Mouse (Mus musculus): ENCODE data around the gene Adra2a. TPM values are rescaled to one million over a fixed set of nuclear protein-coding genes. Genes with fewer than 3 reads are reported as not detected.

The Adra2a gene
- polyA plus RNA-seq (2017; shearing (Covaris generic)) = not detected

DNA sequence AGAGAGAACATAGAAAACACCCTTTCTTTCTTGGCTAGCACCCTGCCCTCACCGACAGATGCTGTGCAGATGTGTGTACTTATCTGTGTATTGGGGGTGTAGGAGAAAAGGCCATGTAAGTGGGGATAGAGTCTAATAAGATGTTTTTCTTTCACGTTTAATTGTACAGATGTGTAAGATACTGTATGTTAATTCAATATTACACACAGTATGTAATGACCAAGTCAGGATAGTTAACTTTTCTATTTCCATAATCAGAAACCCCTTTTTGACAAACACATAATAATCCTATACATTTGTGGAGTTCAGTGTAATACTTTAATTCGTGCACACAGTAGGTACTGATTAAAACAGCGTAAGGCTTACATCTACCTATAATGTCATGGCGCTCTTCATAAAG, at the start of gene Adra2a:
TSS of gene Adra2a (plus strand) at position 301 of the 400 bp plus-strand sequence.

Other genes starting within 250 kb of the Adra2a start
- gene Pdcd4, start 151.9 kb upstream of the Adra2a start, polyA plus RNA-seq (2017; shearing (Covaris generic)) = 86.0 TPM
- gene Shoc2, start 99.8 kb upstream of the Adra2a start, polyA plus RNA-seq (2017; shearing (Covaris generic)) = 69.4 TPM
- 58.2 TPM for gene Bbip1, start 99.5 kb upstream of the Adra2a start, polyA plus RNA-seq (2017; shearing (Covaris generic))

Measured in effector memory CD4-positive, alpha-beta T cell, adult 5 months (primary cell).